Mouse (Mus musculus): ENCODE results near the gene Abat.

GRCm38 (mm10) chr16:8579546-8579945, 66.3 kb downstream of the Abat start:
- TF ChIP-seq GATA1 (IDR thresholded peaks at IDR 0.05; ENCODE audit: low read length) (no peak), TAL1 (IDR thresholded peaks at IDR 0.05; ENCODE audit: low read length) (no peak)

Data from erythroblast, embryonic 14.5 days (primary cell).